Mouse (Mus musculus) kidney, embryonic 14.5 days (tissue): ENCODE data around the gene Prkca. TPM values are rescaled to one million over a fixed set of nuclear protein-coding genes. Genes with fewer than 3 reads are reported as not detected.
A peak's percentile ranks its signal among the peaks of the same experiment; 100 is the strongest.

Experiments
- ATAC-seq: fragments of 200-750 bp; cut with Nextera tagmentation; 2 replicates; pipeline ENCODE4 v1.8.0; 2017; ENCODE audit warnings: moderate number of reproducible peaks, mild to moderate bottlenecking, moderate TSS enrichment, moderate library complexity; ENCODE audit not compliant: low FRiP score, low TSS enrichment
- H3K27ac ChIP-seq: fragments of 300-500 bp; sonication (generic); 2 replicates; pipeline ENCODE4 v1.5.1; 2014; ENCODE audit warnings: low read depth, mild to moderate bottlenecking, low read length, moderate library complexity, mixed read lengths
- H3K27me3 ChIP-seq: fragments of 300-500 bp; sonication (generic); 2 replicates; pipeline ENCODE4 v1.6.1; 2014; ENCODE audit warnings: mild to moderate bottlenecking, low read length; ENCODE audit not compliant: control insufficient read depth, insufficient read depth
- H3K36me3 ChIP-seq: fragments of 300-500 bp; sonication (generic); 2 replicates; pipeline ENCODE4 v1.6.1; 2014; ENCODE audit warnings: low read length, mixed read lengths; ENCODE audit not compliant: control insufficient read depth, insufficient read depth
- H3K4me1 ChIP-seq: fragments of 300-500 bp; sonication (generic); 2 replicates; pipeline ENCODE4 v1.6.1; 2014; ENCODE audit warnings: low read length, mixed read lengths; ENCODE audit not compliant: control insufficient read depth, insufficient read depth
- H3K4me2 ChIP-seq: fragments of 300-500 bp; sonication (generic); replicated peaks from 2 replicates; pipeline ENCODE4 v1.6.1; 2014; ENCODE audit warnings: low read depth, mild to moderate bottlenecking, low read length
- H3K4me3 ChIP-seq: fragments of 300-500 bp; sonication (generic); 2 replicates; pipeline ENCODE4 v1.5.1; 2014; ENCODE audit warnings: mild to moderate bottlenecking, low read length
- H3K9ac ChIP-seq: fragments of 300-500 bp; sonication (generic); 2 replicates; pipeline ENCODE4 v1.6.1; 2014; ENCODE audit warnings: low read depth, mild to moderate bottlenecking, low read length, moderate library complexity
- H3K9me3 ChIP-seq: fragments of 300-500 bp; sonication (generic); 2 replicates; pipeline ENCODE4 v1.6.1; 2016; ENCODE audit warnings: low read length; ENCODE audit not compliant: control insufficient read depth
- WGBS: fragments of 180-500 bp; shearing (Covaris S2); extraction: QIAGEN DNeasy Blood & Tissue Kit; methylation state at CpG from one replicate; pipeline ENCODE4 v1.1.7; 2014; 5-methylcytosine and 5-hydroxymethylcytosine counted together
- polyA plus RNA-seq: library from polyadenylated mRNA; unstranded; fragments of >200 nt; fragmentation: Nextera tagmentation; extraction: Ambion mirVana; gene quantifications from 2 replicates; pipeline ENCODE4 v1.2.1, GENCODE M21; 2014

Gene Prkca
- polyA plus RNA-seq, 1 experiment from 2014 or later, result 10.9 TPM

DNA sequence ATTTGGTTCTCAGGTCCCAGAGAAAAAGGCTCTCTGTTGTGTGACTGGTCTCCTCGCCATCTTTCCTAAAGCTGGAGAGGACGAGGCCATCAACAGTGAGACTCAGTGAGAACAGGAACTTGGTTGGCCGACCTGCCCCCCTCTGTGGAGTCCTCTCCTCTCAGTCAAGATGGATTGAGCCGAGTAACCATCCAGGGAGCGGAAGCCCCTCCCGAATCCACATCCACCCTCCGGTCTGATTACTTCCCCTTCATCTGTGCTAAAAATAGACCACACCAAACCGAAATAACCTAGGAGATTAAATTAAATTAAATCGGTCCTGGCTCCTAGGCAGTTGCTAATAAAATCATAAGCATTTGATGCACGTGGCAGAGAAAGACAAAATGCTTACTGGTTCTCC, 311.2 kb downstream of the Prkca start:
- Histone ChIP-seq H3K36me3 (no peaks in the 10 kb centered on the region), H3K27ac (no peak overlapping the region), H3K27me3 (no peaks in the 10 kb centered on the region), H3K4me1 (no peaks in the 10 kb centered on the region), H3K9me3 (no peaks in the 10 kb centered on the region), H3K9ac (no peak overlapping the region), H3K4me3 (no peak overlapping the region), H3K4me2 (no peak overlapping the region)
- no peak for ATAC-seq
- 67% methylated on average over 10 of the region's 10 CpGs for WGBS

DNA sequence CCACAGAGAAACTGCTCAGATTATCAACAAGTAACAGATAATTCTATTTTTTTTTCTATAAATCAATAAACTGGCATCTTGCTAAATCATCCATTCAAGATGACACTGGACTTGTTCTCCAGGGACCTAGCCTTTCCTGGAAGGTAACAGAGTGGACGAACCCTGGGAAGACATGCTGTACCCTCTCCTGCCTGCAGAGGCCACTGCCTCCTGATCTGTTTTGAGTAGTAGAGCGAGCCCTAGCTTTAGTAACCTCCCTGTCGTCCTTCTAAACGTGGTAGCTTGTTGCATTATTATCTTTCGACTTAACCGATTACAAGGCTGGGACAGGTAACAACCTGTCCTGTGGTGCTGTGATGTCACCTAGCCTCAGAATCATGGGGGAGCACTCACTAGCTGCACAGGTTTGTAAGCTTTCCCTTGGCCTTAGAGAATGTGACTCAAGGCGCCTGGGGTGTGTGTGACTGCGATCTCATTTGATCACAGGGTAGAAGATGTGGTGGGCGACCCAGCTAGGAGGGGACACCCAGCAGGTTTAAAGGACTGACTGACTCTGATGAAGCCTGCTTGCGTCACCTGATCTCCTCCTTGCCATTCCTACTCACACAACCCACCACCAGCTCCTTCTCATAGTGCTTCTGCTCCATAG, 312.6 kb downstream of the Prkca start:
- Histone ChIP-seq H3K9me3 (no peaks in the 10 kb centered on the region), H3K27me3 (no peaks in the 10 kb centered on the region), H3K27ac (no peak overlapping the region), H3K4me2 (no peak overlapping the region), H3K4me1 (no peaks in the 10 kb centered on the region), H3K36me3 (no peaks in the 10 kb centered on the region), H3K4me3 (no peak overlapping the region), H3K9ac (no peak overlapping the region)
- 55% methylated on average over 10 of the region's 10 CpGs for WGBS
- peak; percentile 72; the same call in 1 of the 2 replicates for ATAC-seq

DNA sequence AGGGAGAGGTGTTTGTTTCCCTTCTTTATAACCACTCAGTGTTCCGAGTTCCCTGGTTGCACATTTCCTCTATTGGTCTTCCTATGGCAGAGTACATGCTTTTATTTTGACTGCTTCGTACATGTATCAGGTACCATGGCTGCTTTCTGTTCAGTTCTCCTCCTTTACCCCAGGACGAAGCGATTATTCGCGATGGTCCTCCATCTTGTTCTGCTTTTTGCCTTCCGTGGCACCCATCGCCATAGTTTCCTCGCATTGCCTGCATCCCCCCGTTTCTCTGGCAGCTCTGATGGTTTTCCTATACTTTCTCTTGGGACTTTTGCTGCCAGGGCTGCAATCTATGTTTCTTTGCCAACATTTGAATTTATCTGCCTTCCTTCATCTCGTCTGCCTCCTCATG, 314.4 kb downstream of the Prkca start:
- H3K9ac ChIP-seq, result no peak overlapping the region
- 93% methylated on average over 11 of the region's 11 CpGs for WGBS
- H3K36me3 ChIP-seq, result no peaks in the 10 kb centered on the region
- ATAC-seq, result no peak
- H3K4me2 ChIP-seq, result no peak overlapping the region
- no peaks in the 10 kb centered on the region for H3K9me3 ChIP-seq
- H3K27ac ChIP-seq, result no peak overlapping the region
- H3K4me3 ChIP-seq, result no peak overlapping the region
- H3K27me3 ChIP-seq, result no peaks in the 10 kb centered on the region
- H3K4me1 ChIP-seq, result no peaks in the 10 kb centered on the region

DNA sequence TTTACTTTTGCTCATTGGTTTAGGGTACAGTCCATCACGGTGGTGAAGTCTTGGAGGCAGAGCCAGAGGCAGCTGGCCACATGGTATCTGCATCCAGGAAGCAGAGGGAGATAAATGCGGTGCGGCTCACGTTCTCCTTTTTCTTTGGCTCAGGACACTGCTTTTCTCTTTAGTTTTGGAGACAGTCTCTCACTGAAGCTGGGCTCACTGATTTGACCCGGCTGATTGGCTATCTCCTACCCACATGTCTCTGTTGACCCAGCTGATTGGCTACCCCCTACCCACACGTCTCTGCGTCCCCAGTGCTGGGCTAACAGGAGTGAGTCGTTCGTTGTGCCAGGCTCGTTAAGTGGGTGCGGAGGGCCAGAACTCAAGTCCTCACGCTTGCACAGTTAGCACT, 315.3 kb downstream of the Prkca start:
- H3K36me3 ChIP-seq, result no peaks in the 10 kb centered on the region
- H3K4me2 ChIP-seq, result no peak overlapping the region
- H3K27ac ChIP-seq, result no peak overlapping the region
- no peaks in the 10 kb centered on the region for H3K9me3 ChIP-seq
- no peak overlapping the region for H3K9ac ChIP-seq
- no peaks in the 10 kb centered on the region for H3K27me3 ChIP-seq
- 67% methylated on average over 12 of the region's 12 CpGs for WGBS
- no peak for ATAC-seq
- no peak overlapping the region for H3K4me3 ChIP-seq
- H3K4me1 ChIP-seq, result no peaks in the 10 kb centered on the region

DNA sequence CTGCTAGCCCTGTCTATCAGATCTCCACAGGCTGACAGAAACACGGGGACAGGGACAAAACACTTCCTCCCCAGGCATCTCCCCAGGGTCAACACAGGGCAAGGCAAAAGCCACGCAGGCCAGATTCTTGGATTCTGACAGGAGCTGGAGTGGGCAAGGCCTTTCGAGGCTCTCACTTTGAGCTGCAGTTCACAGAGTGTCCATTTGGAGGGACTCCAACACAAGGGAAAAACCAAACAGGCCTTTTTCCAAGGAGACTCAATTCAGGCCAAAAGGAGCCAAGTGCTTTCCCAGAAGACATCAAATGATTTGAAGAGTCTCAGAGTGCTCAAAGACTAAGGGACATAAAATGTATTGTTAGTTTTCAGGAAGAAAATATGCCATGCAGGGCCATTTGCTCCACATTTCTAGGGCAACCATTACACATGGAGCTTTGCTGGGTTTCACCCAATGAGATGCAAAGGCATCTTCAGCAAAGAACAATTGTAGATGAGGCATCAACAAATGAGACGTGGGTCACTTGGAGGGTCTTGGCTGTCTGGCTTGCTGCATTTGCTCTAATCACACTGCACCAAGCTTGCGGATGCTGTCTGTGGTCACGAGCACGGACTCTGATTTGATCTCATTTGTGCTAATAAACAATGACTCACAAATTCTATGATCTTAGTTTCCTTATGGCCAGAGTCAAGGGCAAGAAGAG, 317.9 kb downstream of the Prkca start:
- Histone ChIP-seq H3K4me2 (no peak overlapping the region), H3K9ac (no peak overlapping the region), H3K27ac (no peak overlapping the region), H3K4me3 (no peak overlapping the region), H3K9me3 (no peaks in the 10 kb centered on the region), H3K27me3 (no peaks in the 10 kb centered on the region), H3K36me3 (no peaks in the 10 kb centered on the region), H3K4me1 (no peaks in the 10 kb centered on the region)
- 0 out of 2 replicates have a peak, but pooled peaks have one; percentile 20 for ATAC-seq
- WGBS, result 58% methylated on average over 7 of the region's 7 CpGs

DNA sequence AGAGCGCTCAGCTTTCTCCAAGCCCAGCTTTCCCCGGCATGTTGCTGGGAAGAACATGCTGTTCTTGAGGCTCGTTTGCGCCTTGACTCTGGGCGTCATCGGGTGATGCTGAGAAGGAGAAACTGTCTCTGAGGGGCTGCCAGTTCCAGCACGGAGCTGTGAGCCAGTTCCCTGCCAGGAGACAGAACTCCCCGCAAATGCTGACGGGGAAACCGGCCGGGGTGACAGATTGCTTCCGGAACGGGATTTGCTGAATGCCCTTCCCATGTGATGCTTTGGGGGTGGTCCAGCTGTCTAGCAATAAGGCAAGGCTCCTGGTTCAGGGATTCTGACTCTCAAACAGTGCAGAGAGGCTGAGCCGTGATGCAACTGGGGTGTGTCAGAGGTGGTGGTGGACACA, 320.5 kb downstream of the Prkca start:
- Histone ChIP-seq H3K4me3 (no peak overlapping the region), H3K27me3 (no peaks in the 10 kb centered on the region), H3K4me2 (no peak overlapping the region), H3K9ac (no peak overlapping the region), H3K9me3 (no peaks in the 10 kb centered on the region), H3K4me1 (no peaks in the 10 kb centered on the region), H3K36me3 (no peaks in the 10 kb centered on the region), H3K27ac (no peak overlapping the region)
- ATAC-seq, result no peak
- 64% methylated on average over 14 of the region's 14 CpGs for WGBS

DNA sequence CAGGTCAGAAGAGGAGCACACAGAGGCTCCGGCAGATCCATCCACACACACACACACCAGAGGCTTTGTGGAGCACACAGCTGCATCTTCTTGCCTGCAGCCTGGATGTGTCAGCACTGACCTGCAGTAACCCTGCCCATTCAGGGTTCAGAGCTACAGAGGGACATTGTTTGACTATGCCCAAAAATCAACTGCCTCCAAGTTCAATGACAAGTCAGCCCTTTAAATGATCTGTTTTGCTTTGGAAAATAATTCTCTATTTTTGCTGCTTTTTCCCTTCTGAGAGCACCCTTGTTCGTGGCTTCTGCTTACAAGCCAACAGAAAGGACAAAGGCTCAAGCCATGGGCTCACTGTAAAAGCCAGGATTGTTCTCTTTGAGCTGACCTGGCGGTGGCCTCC, 322.8 kb downstream of the Prkca start:
- no peak for ATAC-seq
- Histone ChIP-seq H3K9me3 (no peaks in the 10 kb centered on the region), H3K4me2 (no peak overlapping the region), H3K4me1 (no peaks in the 10 kb centered on the region), H3K9ac (no peak overlapping the region), H3K27ac (no peak overlapping the region), H3K27me3 (no peaks in the 10 kb centered on the region), H3K36me3 (no peaks in the 10 kb centered on the region), H3K4me3 (no peak overlapping the region)
- 61% methylated on average over 3 of the region's 3 CpGs for WGBS

DNA sequence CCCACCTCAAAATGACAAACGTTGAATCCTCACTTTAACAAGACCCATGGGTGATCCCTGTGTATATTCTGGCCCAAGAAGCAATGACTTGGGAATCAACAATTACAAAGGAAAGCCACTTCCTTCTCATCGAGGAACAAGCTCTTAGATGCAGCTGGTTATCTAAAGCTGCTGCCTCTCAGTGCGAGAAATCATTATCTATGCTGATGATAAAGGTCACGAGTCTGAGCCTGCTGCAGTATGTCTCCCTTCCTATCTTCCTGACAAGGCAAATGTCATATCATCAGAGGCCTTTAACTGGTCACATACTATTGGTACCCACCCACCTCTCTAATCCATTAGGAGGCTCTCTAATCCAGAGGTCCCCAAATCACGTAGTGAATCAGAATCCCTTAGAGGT, 328.4 kb downstream of the Prkca start:
- no peak overlapping the region for H3K9ac ChIP-seq
- H3K27ac ChIP-seq, result no peak overlapping the region
- H3K36me3 ChIP-seq, result no peaks in the 10 kb centered on the region
- H3K4me3 ChIP-seq, result no peak overlapping the region
- WGBS, result 81% methylated on average over 5 of the region's 5 CpGs
- H3K9me3 ChIP-seq, result no peaks in the 10 kb centered on the region
- H3K27me3 ChIP-seq, result no peaks in the 10 kb centered on the region
- H3K4me2 ChIP-seq, result no peak overlapping the region
- no peak for ATAC-seq
- no peaks in the 10 kb centered on the region for H3K4me1 ChIP-seq

DNA sequence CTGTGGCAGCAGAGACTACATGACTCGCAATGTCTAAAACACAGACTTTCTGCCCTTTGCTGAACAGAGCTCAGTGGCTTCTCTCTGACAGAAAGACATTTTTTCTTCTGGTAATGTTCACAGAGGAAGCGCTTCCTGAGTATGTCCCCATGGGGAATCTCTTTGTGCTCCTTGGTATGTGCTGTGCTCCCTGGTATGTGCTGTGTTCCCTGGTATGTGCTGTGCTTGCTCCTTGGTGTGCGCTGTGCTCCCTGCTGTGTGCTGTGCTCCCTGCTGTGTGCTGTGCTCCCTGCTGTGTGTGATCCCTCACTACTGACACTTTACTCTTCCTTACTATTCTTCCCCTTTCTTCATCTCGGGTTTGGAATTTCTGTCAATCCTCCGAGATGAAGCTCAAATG, 330.3 kb downstream of the Prkca start:
- H3K4me3 ChIP-seq, result no peak overlapping the region
- WGBS, result 69% methylated on average over 5 of the region's 5 CpGs
- no peak overlapping the region for H3K9ac ChIP-seq
- no peak overlapping the region for H3K27ac ChIP-seq
- H3K9me3 ChIP-seq, result no peaks in the 10 kb centered on the region
- no peaks in the 10 kb centered on the region for H3K27me3 ChIP-seq
- no peaks in the 10 kb centered on the region for H3K4me1 ChIP-seq
- no peak for ATAC-seq
- H3K4me2 ChIP-seq, result no peak overlapping the region
- H3K36me3 ChIP-seq, result no peaks in the 10 kb centered on the region
